Mouse (Mus musculus) heart, embryonic 14.5 days (tissue): ENCODE results near the gene Rnase10. TPM values are rescaled to one million over a fixed set of nuclear protein-coding genes. Genes with fewer than 3 reads are reported as not detected.
"Not testable (repeated sequence)": the region's sequence is repeated elsewhere in the genome, so short reads cannot be mapped to it uniquely, and the experiment has no call there.

ENCODE experiments used
- ATAC-seq: fragments of 200-750 bp; cut with Nextera tagmentation; 2 replicates; pipeline ENCODE4 v1.8.0; 2017; ENCODE audit warnings: low read depth, moderate TSS enrichment; ENCODE audit not compliant: insufficient number of reproducible peaks, insufficient read depth, low FRiP score
- H3K27ac ChIP-seq, 2 experiments: fragments of 200-500 bp in 1 of 2; fragments of 300-500 bp in 1 of 2; sonication (generic) in 1 of 2; replicated peaks in 1 of 2; 2 replicates each; pipeline ENCODE4 v1.5.1; 2012 to 2014; ENCODE audit warnings: low read depth in 2 of 2, low read length in 2 of 2, control low read depth in 1 of 2, mild to moderate bottlenecking in 1 of 2, mixed read lengths in 1 of 2; ENCODE audit not compliant: control insufficient read depth in 1 of 2, insufficient read depth in 1 of 2
- H3K27me3 ChIP-seq: fragments of 300-500 bp; sonication (generic); 2 replicates; pipeline ENCODE4 v1.6.1; 2014; ENCODE audit warnings: mild to moderate bottlenecking, low read length, control low read depth; ENCODE audit not compliant: control insufficient read depth, insufficient read depth
- H3K36me3 ChIP-seq: fragments of 300-500 bp; sonication (generic); 2 replicates; pipeline ENCODE4 v1.6.1; 2014; ENCODE audit warnings: mild to moderate bottlenecking, control low read depth, low read length, mixed read lengths; ENCODE audit not compliant: control insufficient read depth, insufficient read depth
- H3K4me1 ChIP-seq, 2 experiments: fragments of 200-500 bp in 1 of 2; fragments of 300-500 bp in 1 of 2; sonication (generic) in 1 of 2; 2 replicates each; pipeline ENCODE4 v1.6.1; 2012 to 2014; ENCODE audit warnings: low read length in 2 of 2, control low read depth in 1 of 2, mixed read lengths in 1 of 2; ENCODE audit not compliant: control insufficient read depth in 2 of 2, insufficient read depth in 2 of 2
- H3K4me2 ChIP-seq: fragments of 300-500 bp; sonication (generic); 2 replicates; pipeline ENCODE4 v1.6.1; 2014; ENCODE audit warnings: mild to moderate bottlenecking, low read length
- H3K4me3 ChIP-seq, 2 experiments: fragments of 200-500 bp in 1 of 2; fragments of 300-500 bp in 1 of 2; sonication (generic) in 1 of 2; 2 replicates each; pipeline ENCODE4 v1.5.1; 2012 to 2014; ENCODE audit warnings: low read length in 2 of 2, mild to moderate bottlenecking in 2 of 2, control low read depth in 1 of 2, low read depth in 1 of 2, moderate library complexity in 1 of 2; ENCODE audit not compliant: control insufficient read depth in 1 of 2, insufficient read depth in 1 of 2
- H3K9ac ChIP-seq: fragments of 300-500 bp; sonication (generic); 2 replicates; pipeline ENCODE4 v1.6.1; 2014; ENCODE audit warnings: mild to moderate bottlenecking, low read length
- H3K9me3 ChIP-seq: fragments of 300-500 bp; sonication (generic); 2 replicates; pipeline ENCODE4 v1.6.1; 2016; ENCODE audit warnings: low read length, control low read depth; ENCODE audit not compliant: control insufficient read depth
- WGBS: fragments of 180-500 bp; shearing (Covaris S2); extraction: QIAGEN DNeasy Blood & Tissue Kit; methylation state at CpG from one replicate; pipeline ENCODE4 v1.1.7; 2014; 5-methylcytosine and 5-hydroxymethylcytosine counted together
- polyA plus RNA-seq: library from polyadenylated mRNA; unstranded; fragments of >200 nt; fragmentation: Nextera tagmentation; extraction: Ambion mirVana; gene quantifications from 2 replicates; pipeline ENCODE4 v1.2.1, GENCODE M21; 2014

Rnase10 gene
- polyA plus RNA-seq, result 0.32 and 0.57 TPM in 2 replicates

- Histone ChIP-seq H3K4me2 (peak within 1 kb of the TSS; percentile 33), H3K4me3 (no peak within 1 kb of the TSS), H3K36me3 (no peaks in the 10 kb centered on the region), H3K9me3 (0 out of 2 replicates have a peak, but pooled peaks cover 3% of the 10 kb centered on the region), H3K27ac (peak within 1 kb of the TSS; percentile 95), H3K9ac (peak within 1 kb of the TSS; percentile 57), H3K4me1 (peaks cover 16 to 17% of the 10 kb centered on the region in 2 experiments), H3K27me3 (no peaks in the 10 kb centered on the region)
- ATAC-seq, result no peak
- 74% methylated on average over 8 of the region's 8 CpGs for WGBS
These were observed at the start of gene Rnase10 for GRCm38 (mm10) chr14:51007152-51007801. TSS of gene Rnase10 (plus strand) at chr14:51007751.

GRCm38 (mm10) chr14:50958289-50958995 lies 49.1 kb upstream of the Rnase10 start:
- not testable (repeated sequence) for H3K9ac ChIP-seq, H3K9me3 ChIP-seq, H3K36me3 ChIP-seq, H3K27ac ChIP-seq, H3K4me1 ChIP-seq, H3K4me3 ChIP-seq, ATAC-seq, H3K4me2 ChIP-seq, H3K27me3 ChIP-seq
- 87% methylated on average over 5 of the region's 5 CpGs for WGBS

GRCm38 (mm10) chr14:50968216-50968980 lies 39.2 kb upstream of the Rnase10 start:
- WGBS, result 83% methylated on average over 5 of the region's 5 CpGs
- H3K36me3 ChIP-seq, result no peaks in the 10 kb centered on the region
- H3K9ac ChIP-seq, result no peak overlapping the region
- no peak for ATAC-seq
- no peak overlapping the region for H3K4me3 ChIP-seq
- no peak overlapping the region for H3K4me2 ChIP-seq
- no peak overlapping the region for H3K27ac ChIP-seq
- no peaks in the 10 kb centered on the region for H3K27me3 ChIP-seq
- peaks cover 4 to 6% of the 10 kb centered on the region in 2 experiments; a peak in 1 of 4 replicates for H3K4me1 ChIP-seq
- no peaks in the 10 kb centered on the region; the same call in 1 of the 2 replicates for H3K9me3 ChIP-seq

- Histone ChIP-seq H3K9me3 (no peaks in the 10 kb centered on the region; the same call in 1 of the 2 replicates), H3K4me1 (peaks cover 4 to 6% of the 10 kb centered on the region in 2 experiments; a peak in 1 of 4 replicates), H3K27me3 (no peaks in the 10 kb centered on the region), H3K4me2 (peak overlapping the region; percentile 24), H3K9ac (no peak overlapping the region), H3K4me3 (no peak overlapping the region), H3K36me3 (no peaks in the 10 kb centered on the region), H3K27ac (no peak overlapping the region)
- ATAC-seq, result no peak
- WGBS, result 23% methylated on average over 1 of the region's 1 CpGs
These were observed 38.5 kb upstream of the Rnase10 start for GRCm38 (mm10) chr14:50969041-50969440.

GRCm38 (mm10) chr14:50969558-50970544 lies 37.7 kb upstream of the Rnase10 start:
- no peak overlapping the region for H3K9ac ChIP-seq
- no peaks in the 10 kb centered on the region for H3K9me3 ChIP-seq
- no peak overlapping the region for H3K4me3 ChIP-seq
- 0 out of 4 replicates have a peak overlapping the region, but pooled peaks of 1 of the 2 experiments have one; percentile 35 for H3K27ac ChIP-seq
- H3K4me1 ChIP-seq, result peaks cover 4 to 6% of the 10 kb centered on the region in 2 experiments; a peak in 1 of 4 replicates
- peak overlapping the region; percentile 24 for H3K4me2 ChIP-seq
- H3K36me3 ChIP-seq, result no peaks in the 10 kb centered on the region
- WGBS, result 22% methylated on average over 12 of the region's 12 CpGs
- no peak for ATAC-seq
- no peaks in the 10 kb centered on the region for H3K27me3 ChIP-seq

- no peak for ATAC-seq
- WGBS, result 59% methylated on average over 1 of the region's 1 CpGs
- Histone ChIP-seq H3K9me3 (no peaks in the 10 kb centered on the region), H3K27ac (no peak overlapping the region), H3K27me3 (no peaks in the 10 kb centered on the region), H3K36me3 (no peaks in the 10 kb centered on the region), H3K4me3 (no peak overlapping the region), H3K9ac (no peak overlapping the region), H3K4me2 (no peak overlapping the region), H3K4me1 (peaks cover 4 to 6% of the 10 kb centered on the region in 2 experiments; a peak in 1 of 4 replicates)
These were observed 36.7 kb upstream of the Rnase10 start for GRCm38 (mm10) chr14:50970822-50971221.
